Mouse (Mus musculus) forebrain, embryonic 14.5 days (tissue): ENCODE measurements around the gene Ptgfr. TPM values are rescaled to one million over a fixed set of nuclear protein-coding genes. Genes with fewer than 3 reads are reported as not detected.

Source experiments
- ATAC-seq: fragments of 200-750 bp; cut with Nextera tagmentation; 2 replicates; pipeline ENCODE4 v1.8.0; 2017; ENCODE audit warnings: mild to moderate bottlenecking, moderate library complexity
- DNase-seq: peaks from one replicate; pipeline ENCODE4 v3.0.0-alpha.2; 2015; ENCODE audit warnings: low spot score
- H3K27ac ChIP-seq: fragments of 300-500 bp; sonication (generic); 2 replicates; pipeline ENCODE4 v1.5.1; 2014; ENCODE audit warnings: low read depth, mild to moderate bottlenecking, control low read depth, low read length, moderate library complexity
- H3K27me3 ChIP-seq: fragments of 300-500 bp; sonication (generic); replicated peaks from 2 replicates; pipeline ENCODE4 v1.6.1; 2014; ENCODE audit warnings: low read length, control low read depth, mixed read lengths; ENCODE audit not compliant: control insufficient read depth, insufficient read depth
- H3K36me3 ChIP-seq: fragments of 300-500 bp; sonication (generic); 2 replicates; pipeline ENCODE4 v1.6.1; 2014; ENCODE audit warnings: low read length, control low read depth; ENCODE audit not compliant: control insufficient read depth, insufficient read depth
- H3K4me1 ChIP-seq: fragments of 300-500 bp; sonication (generic); 2 replicates; pipeline ENCODE4 v1.6.1; 2014; ENCODE audit warnings: antibody characterized with exemption, low read length, control low read depth; ENCODE audit not compliant: control insufficient read depth, insufficient read depth
- H3K4me2 ChIP-seq: fragments of 300-500 bp; sonication (generic); 2 replicates; pipeline ENCODE4 v1.6.1; 2014; ENCODE audit warnings: mild to moderate bottlenecking, control low read depth, low read length
- H3K4me3 ChIP-seq: fragments of 300-500 bp; sonication (generic); 2 replicates; pipeline ENCODE4 v1.5.1; 2014; ENCODE audit warnings: low read depth, low read length, control low read depth
- H3K9ac ChIP-seq: fragments of 300-500 bp; sonication (generic); 2 replicates; pipeline ENCODE4 v1.6.1; 2014; ENCODE audit warnings: mild to moderate bottlenecking, low read length, control low read depth, moderate library complexity
- H3K9me3 ChIP-seq: fragments of 300-500 bp; sonication (generic); replicated peaks from 2 replicates; pipeline ENCODE4 v1.6.1; 2016; ENCODE audit warnings: low read length, control low read depth, mixed read lengths; ENCODE audit not compliant: control insufficient read depth
- WGBS: fragments of 180-500 bp; shearing (Covaris S2); extraction: QIAGEN DNeasy Blood & Tissue Kit; methylation state at CpG from one replicate; pipeline ENCODE4 v1.1.7; 2014; 5-methylcytosine and 5-hydroxymethylcytosine counted together
- polyA plus RNA-seq: library from polyadenylated mRNA; unstranded; fragments of >200 nt; fragmentation: Nextera tagmentation; extraction: Ambion mirVana; gene quantifications from 2 replicates; pipeline ENCODE4 v1.2.1, GENCODE M21; 2014

Gene Ptgfr
- polyA plus RNA-seq, 1 experiment from 2014 or later: 0.51 TPM

DNA sequence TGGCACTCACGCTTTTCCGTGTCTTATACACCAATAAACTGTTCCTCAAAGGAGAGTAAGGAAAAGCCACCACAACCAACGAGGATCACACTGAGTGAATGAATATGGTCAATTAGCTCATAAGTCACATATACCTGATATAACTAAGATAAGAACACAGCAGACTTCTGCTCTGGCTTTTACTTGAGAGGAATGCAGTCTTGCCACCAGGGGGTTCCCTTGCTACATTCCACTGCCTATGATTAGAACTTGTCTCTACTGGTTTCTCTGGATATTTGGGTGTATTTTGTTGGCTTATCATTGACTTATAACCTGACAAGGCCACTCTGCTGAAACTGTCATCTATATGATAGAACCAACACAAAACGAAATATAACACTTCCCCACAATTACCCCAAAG is 62.3 kb downstream of the Ptgfr start:
- Histone ChIP-seq H3K9me3 (no peaks in the 10 kb centered on the region), H3K27ac (no peak overlapping the region), H3K9ac (no peak overlapping the region), H3K36me3 (no peaks in the 10 kb centered on the region), H3K4me2 (no peak overlapping the region), H3K4me3 (no peak overlapping the region), H3K4me1 (no peaks in the 10 kb centered on the region), H3K27me3 (no peaks in the 10 kb centered on the region)
- WGBS: 79% methylated on average over 4 of the region's 4 CpGs
- DNase-seq: peak; percentile 30
- no peak for ATAC-seq

DNA sequence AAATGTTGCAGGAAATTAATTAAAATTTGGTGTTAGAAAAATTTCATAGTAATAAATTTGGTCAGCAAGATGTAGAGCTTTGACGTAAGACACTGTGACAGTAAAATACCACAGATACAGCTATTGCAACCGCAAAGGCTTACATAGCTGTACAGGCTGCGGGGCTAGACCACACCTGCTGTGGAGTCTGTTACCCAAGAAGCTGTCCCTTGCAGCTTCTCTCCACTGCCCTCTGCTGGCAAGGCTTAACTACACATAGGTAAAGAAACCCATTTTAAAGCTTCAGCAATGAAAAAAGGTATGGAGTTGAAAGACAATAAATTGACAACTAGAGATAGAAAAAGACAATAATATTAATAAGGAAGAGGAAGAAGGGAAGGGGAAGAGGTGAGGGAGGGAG is 66.4 kb downstream of the Ptgfr start:
- peak; percentile 68 for DNase-seq

DNA sequence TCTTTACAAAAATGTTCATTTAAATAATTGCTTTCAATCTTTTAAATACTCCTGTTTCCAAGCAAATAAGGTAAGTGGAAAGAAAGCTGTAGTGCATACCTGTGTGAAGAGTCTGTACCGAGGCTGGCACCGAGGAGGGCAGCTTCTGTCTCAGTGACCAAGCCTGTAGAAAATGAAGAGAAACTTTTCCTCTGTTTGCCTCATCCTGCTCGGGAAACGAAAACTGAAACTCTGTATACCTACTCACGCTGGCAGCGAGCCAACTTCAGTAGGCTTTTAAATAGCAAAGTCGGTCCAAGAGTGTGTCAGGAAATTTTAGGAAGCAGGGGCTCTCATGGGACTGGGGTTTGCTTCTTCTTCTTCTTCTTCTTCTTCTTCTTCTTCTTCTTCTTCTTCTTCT is 87.7 kb downstream of the Ptgfr start, which contains the start of gene Ifi44:
TSS of gene Ifi44 (minus strand) at position 224 of the 400 bp plus-strand sequence.
- 68% methylated on average over 7 of the region's 7 CpGs for WGBS
- no peak within 1 kb of the TSS for H3K4me3 ChIP-seq
- no peaks in the 10 kb centered on the region for H3K36me3 ChIP-seq
- H3K27me3 ChIP-seq: no peaks in the 10 kb centered on the region
- ATAC-seq (no peak), DNase-seq (peak; percentile 31)
- H3K9me3 ChIP-seq: no peaks in the 10 kb centered on the region
- no peak within 1 kb of the TSS for H3K4me2 ChIP-seq
- H3K9ac ChIP-seq: no peak within 1 kb of the TSS
- no peaks in the 10 kb centered on the region for H3K4me1 ChIP-seq
- H3K27ac ChIP-seq: no peak within 1 kb of the TSS

More for the DNA sequence above, 66.4 kb downstream of the Ptgfr start:
- Histone ChIP-seq H3K4me1 (no peaks in the 10 kb centered on the region), H3K4me3 (no peak overlapping the region), H3K9ac (no peak overlapping the region), H3K9me3 (no peaks in the 10 kb centered on the region), H3K27me3 (no peaks in the 10 kb centered on the region), H3K4me2 (no peak overlapping the region), H3K36me3 (no peaks in the 10 kb centered on the region), H3K27ac (no peak overlapping the region)
- WGBS: 65% methylated on average over 3 of the region's 3 CpGs
- peak; percentile 67; the same call in 1 of the 2 replicates for ATAC-seq

DNA sequence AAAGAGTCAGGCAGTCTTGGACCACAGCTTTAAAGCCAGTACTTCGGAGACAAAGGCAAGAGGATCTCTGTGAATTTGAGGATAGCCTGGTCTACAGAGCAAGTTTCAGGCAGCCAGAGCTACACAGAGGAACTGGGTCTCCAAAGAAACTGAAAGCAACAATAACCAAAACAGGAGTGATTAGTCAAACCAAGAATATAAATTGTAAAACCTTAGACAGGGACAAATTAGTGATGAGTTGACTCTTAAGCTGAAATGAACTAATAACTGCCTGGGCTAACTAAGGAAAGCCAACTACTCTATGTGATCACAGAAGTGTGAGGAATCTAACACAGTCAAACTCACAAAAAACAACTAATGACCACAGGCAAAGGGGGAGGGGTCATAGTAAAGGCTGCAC is 88.9 kb downstream of the Ptgfr start:
- no peaks in the 10 kb centered on the region for H3K36me3 ChIP-seq
- no peak overlapping the region for H3K27ac ChIP-seq
- DNase-seq (no peak), ATAC-seq (no peak)
- H3K4me1 ChIP-seq: no peaks in the 10 kb centered on the region
- no peaks in the 10 kb centered on the region for H3K27me3 ChIP-seq
- H3K4me2 ChIP-seq: no peak overlapping the region
- H3K9ac ChIP-seq: no peak overlapping the region
- no peak overlapping the region for H3K4me3 ChIP-seq
- 87% methylated on average over 1 of the region's 1 CpGs for WGBS
- no peaks in the 10 kb centered on the region for H3K9me3 ChIP-seq

Other genes with a start within 250 kb of the Ptgfr start
- gene Ifi44, start 87.7 kb downstream of the Ptgfr start, polyA plus RNA-seq: 0.11 and 0.30 TPM in 2 replicates
- gene Ifi44l, start 74.7 kb downstream of the Ptgfr start, polyA plus RNA-seq: not detected in 2 replicates